Mouse (Mus musculus): ENCODE measurements around the gene Cldn13. TPM values are rescaled to one million over a fixed set of nuclear protein-coding genes. Genes with fewer than 3 reads are reported as not detected.

The Cldn13 gene
- polyA plus RNA-seq, 1 experiment from 2014 or later, result 2.8 TPM

DNA sequence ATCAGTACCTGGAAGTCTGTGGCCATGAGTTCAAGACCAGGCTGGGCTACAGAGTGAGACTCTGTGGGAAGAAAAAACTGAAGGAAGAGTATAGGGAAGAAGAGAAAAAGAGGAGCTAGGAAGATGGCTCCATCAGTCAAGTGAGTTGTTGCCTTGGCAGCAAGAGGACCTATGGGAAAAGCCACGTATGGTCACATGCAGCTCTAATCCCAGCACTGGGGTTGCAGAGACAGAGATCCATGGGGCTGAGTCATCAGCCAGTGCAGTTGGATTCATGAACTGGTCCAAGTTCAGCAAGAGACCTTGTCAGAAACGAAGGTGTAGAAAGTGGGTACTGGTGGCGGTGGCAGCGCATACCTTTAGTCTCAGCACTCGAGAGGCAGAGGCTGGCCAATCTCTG lies 40.1 kb downstream of the Cldn13 start:
- Histone ChIP-seq H3K36me3 (ENCODE audit: control insufficient read depth, insufficient read depth, low read length) (no peaks in the 10 kb centered on the region), H3K9ac (ENCODE audit: low read length) (no peak overlapping the region), H3K4me1 (ENCODE audit: control insufficient read depth, insufficient read depth, low read length) (no peaks in the 10 kb centered on the region), H3K4me2 (ENCODE audit: low read depth, severe bottlenecking) (no peak overlapping the region), H3K27ac (replicated peaks; ENCODE audit: low read depth, low read length) (no peak overlapping the region), H3K4me3 (ENCODE audit: low read depth, low read length) (no peak overlapping the region), H3K27me3 (ENCODE audit: control insufficient read depth, insufficient read depth, low read length) (no peaks in the 10 kb centered on the region), H3K9me3 (ENCODE audit: control insufficient read depth, low read length) (no peaks in the 10 kb centered on the region)
- WGBS, result 92% methylated on average over 5 of the region's 5 CpGs
- DNase-seq (ENCODE audit: low spot score) (no peak), ATAC-seq (ENCODE audit: insufficient number of reproducible peaks, low FRiP score, low TSS enrichment, low read depth) (no peak)

GRCm38 (mm10) chr5:134873956-134874879 lies 41.1 kb downstream of the Cldn13 start:
- DNase-seq (ENCODE audit: low spot score), result no peak
- no peak for ATAC-seq (ENCODE audit: insufficient number of reproducible peaks, low FRiP score, low TSS enrichment, low read depth)
- WGBS, result 78% methylated on average over 21 of the region's 21 CpGs
- Histone ChIP-seq H3K4me1 (ENCODE audit: control insufficient read depth, insufficient read depth, low read length) (no peaks in the 10 kb centered on the region), H3K4me2 (ENCODE audit: low read depth, severe bottlenecking) (no peak overlapping the region), H3K9me3 (ENCODE audit: control insufficient read depth, low read length) (no peaks in the 10 kb centered on the region), H3K4me3 (ENCODE audit: low read depth, low read length) (no peak overlapping the region), H3K36me3 (ENCODE audit: control insufficient read depth, insufficient read depth, low read length) (no peaks in the 10 kb centered on the region), H3K27ac (replicated peaks; ENCODE audit: low read depth, low read length) (no peak overlapping the region), H3K9ac (ENCODE audit: low read length) (no peak overlapping the region), H3K27me3 (ENCODE audit: control insufficient read depth, insufficient read depth, low read length) (no peaks in the 10 kb centered on the region)

- Histone ChIP-seq H3K27ac (replicated peaks; ENCODE audit: low read depth, low read length) (no peak overlapping the region), H3K4me1 (ENCODE audit: control insufficient read depth, insufficient read depth, low read length) (peaks cover 3% of the 10 kb centered on the region; the same call in 1 of the 2 replicates), H3K36me3 (ENCODE audit: control insufficient read depth, insufficient read depth, low read length) (no peaks in the 10 kb centered on the region), H3K27me3 (ENCODE audit: control insufficient read depth, insufficient read depth, low read length) (no peaks in the 10 kb centered on the region), H3K4me3 (ENCODE audit: low read depth, low read length) (no peak overlapping the region), H3K4me2 (ENCODE audit: low read depth, severe bottlenecking) (no peak overlapping the region), H3K9me3 (ENCODE audit: control insufficient read depth, low read length) (no peaks in the 10 kb centered on the region), H3K9ac (ENCODE audit: low read length) (no peak overlapping the region)
- ATAC-seq (ENCODE audit: insufficient number of reproducible peaks, low FRiP score, low TSS enrichment, low read depth) (0 out of 2 replicates have a peak, but pooled peaks have one; percentile 47), DNase-seq (ENCODE audit: low spot score) (no peak)
- WGBS, result 84% methylated on average over 8 of the region's 8 CpGs
Observed at GRCm38 (mm10) chr5:134873034-134873433, 42.3 kb downstream of the Cldn13 start.

DNA sequence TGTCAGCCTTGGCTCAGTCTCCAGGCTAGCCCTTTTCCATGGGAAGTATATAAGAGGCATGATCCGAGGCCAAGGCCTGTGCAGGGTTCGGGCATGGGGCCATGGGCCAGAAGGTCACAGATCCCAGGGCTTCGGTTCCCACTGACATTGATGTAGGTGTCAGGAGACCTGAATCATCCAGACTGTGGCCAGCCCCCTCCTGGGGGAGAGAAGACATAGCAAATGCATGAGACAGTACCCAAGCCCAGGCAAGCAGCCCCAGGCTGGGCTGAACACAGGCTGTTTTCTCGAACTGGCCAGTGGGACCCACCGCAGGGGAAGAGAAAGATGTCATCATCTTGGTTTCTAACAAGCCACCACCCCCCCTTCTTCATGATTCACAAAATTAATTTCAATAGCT lies 42.7 kb downstream of the Cldn13 start:
- 60% methylated on average over 5 of the region's 5 CpGs for WGBS
- Histone ChIP-seq H3K27me3 (ENCODE audit: control insufficient read depth, insufficient read depth, low read length) (no peaks in the 10 kb centered on the region), H3K9ac (ENCODE audit: low read length) (no peak overlapping the region), H3K4me1 (ENCODE audit: control insufficient read depth, insufficient read depth, low read length) (peaks cover 3% of the 10 kb centered on the region; the same call in 1 of the 2 replicates), H3K36me3 (ENCODE audit: control insufficient read depth, insufficient read depth, low read length) (no peaks in the 10 kb centered on the region), H3K4me2 (ENCODE audit: low read depth, severe bottlenecking) (no peak overlapping the region), H3K27ac (replicated peaks; ENCODE audit: low read depth, low read length) (no peak overlapping the region), H3K4me3 (ENCODE audit: low read depth, low read length) (no peak overlapping the region), H3K9me3 (ENCODE audit: control insufficient read depth, low read length) (no peaks in the 10 kb centered on the region)
- DNase-seq (ENCODE audit: low spot score) (no peak), ATAC-seq (ENCODE audit: insufficient number of reproducible peaks, low FRiP score, low TSS enrichment, low read depth) (no peak)

DNA sequence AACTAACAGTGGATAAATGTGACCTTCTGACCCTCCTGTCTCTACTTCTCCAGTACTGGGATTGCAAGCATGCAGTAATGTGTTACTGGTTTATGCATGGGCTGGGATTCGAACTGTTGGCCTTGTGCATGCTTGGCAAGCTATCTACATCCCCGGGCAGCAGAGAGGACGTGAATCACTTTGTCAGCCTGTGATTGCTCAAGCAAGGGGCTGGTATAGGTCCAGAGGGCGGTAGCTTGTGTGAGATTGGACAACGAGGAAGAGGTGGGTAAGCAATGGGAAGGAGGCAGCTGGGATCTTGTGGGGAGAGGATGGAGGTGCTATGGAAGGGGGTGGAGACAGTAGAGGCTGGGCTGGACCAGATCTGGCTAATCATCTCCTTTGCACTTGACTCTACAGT lies 46.8 kb downstream of the Cldn13 start:
- no peak overlapping the region for H3K27ac ChIP-seq (replicated peaks; ENCODE audit: low read depth, low read length)
- no peak for ATAC-seq (ENCODE audit: insufficient number of reproducible peaks, low FRiP score, low TSS enrichment, low read depth)
- no peak overlapping the region for H3K4me3 ChIP-seq (ENCODE audit: low read depth, low read length)
- H3K9me3 ChIP-seq (ENCODE audit: control insufficient read depth, low read length), result no peaks in the 10 kb centered on the region
- WGBS, result 76% methylated on average over 5 of the region's 5 CpGs
- no peaks in the 10 kb centered on the region for H3K27me3 ChIP-seq (ENCODE audit: control insufficient read depth, insufficient read depth, low read length)
- no peak overlapping the region for H3K4me2 ChIP-seq (ENCODE audit: low read depth, severe bottlenecking)
- H3K36me3 ChIP-seq (ENCODE audit: control insufficient read depth, insufficient read depth, low read length), result no peaks in the 10 kb centered on the region
- H3K4me1 ChIP-seq (ENCODE audit: control insufficient read depth, insufficient read depth, low read length), result peaks cover 7% of the 10 kb centered on the region; the same call in 1 of the 2 replicates
- DNase-seq (ENCODE audit: low spot score), result no peak
- no peak overlapping the region for H3K9ac ChIP-seq (ENCODE audit: low read length)

DNA sequence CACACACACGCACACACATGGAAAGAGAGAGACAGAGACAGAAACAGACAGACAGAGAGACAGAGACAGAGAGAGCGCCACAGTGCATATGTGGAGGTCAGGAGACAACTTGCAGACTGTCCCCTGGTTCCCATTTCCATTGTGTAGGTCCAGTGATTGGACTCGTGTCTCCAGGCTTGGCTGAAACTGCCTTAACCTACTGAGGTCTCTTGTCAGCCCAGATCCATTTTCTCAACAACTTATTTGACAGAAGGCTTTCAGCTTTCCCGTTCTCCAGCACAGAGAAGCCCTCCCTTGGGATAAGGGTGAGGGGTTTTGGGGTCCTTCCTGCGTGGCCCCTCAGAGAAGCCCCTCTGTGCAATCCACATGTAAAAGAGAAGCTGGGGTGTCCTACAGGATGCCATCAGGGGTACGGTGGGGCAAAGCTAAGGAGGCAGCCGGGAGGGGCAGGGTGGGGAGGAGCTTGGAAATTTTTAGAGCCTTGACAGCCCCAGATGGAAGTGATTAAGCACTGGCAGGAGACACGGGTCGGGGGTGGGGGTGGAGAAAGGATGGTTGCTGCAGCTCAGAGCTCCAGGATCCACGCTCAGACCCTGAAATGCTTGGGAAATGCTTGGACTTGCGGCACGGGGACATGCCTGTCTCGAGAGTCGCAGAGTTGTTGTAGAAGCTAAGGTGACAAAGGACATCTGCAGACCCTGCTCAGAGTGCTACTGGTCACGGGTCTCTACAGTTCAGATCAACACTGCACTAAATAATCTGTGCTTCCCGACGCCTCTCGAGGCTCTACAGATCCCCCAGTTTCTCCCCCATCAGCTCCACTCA lies 47.8 kb downstream of the Cldn13 start:
- H3K36me3 ChIP-seq (ENCODE audit: control insufficient read depth, insufficient read depth, low read length), result no peaks in the 10 kb centered on the region
- no peaks in the 10 kb centered on the region for H3K9me3 ChIP-seq (ENCODE audit: control insufficient read depth, low read length)
- ATAC-seq (ENCODE audit: insufficient number of reproducible peaks, low FRiP score, low TSS enrichment, low read depth) (0 out of 2 replicates have a peak, but pooled peaks have one; percentile 29), DNase-seq (ENCODE audit: low spot score) (peak; percentile 68)
- peak overlapping the region; percentile 36; the same call in 1 of the 2 replicates for H3K4me2 ChIP-seq (ENCODE audit: low read depth, severe bottlenecking)
- 25% methylated on average over 18 of the region's 18 CpGs for WGBS
- H3K27ac ChIP-seq (replicated peaks; ENCODE audit: low read depth, low read length), result peak overlapping the region; percentile 72
- H3K4me3 ChIP-seq (ENCODE audit: low read depth, low read length), result no peak overlapping the region
- no peaks in the 10 kb centered on the region for H3K27me3 ChIP-seq (ENCODE audit: control insufficient read depth, insufficient read depth, low read length)
- peak overlapping the region; percentile 40; the same call in 1 of the 2 replicates for H3K9ac ChIP-seq (ENCODE audit: low read length)
- peaks cover 7% of the 10 kb centered on the region; the same call in 1 of the 2 replicates for H3K4me1 ChIP-seq (ENCODE audit: control insufficient read depth, insufficient read depth, low read length)

DNA sequence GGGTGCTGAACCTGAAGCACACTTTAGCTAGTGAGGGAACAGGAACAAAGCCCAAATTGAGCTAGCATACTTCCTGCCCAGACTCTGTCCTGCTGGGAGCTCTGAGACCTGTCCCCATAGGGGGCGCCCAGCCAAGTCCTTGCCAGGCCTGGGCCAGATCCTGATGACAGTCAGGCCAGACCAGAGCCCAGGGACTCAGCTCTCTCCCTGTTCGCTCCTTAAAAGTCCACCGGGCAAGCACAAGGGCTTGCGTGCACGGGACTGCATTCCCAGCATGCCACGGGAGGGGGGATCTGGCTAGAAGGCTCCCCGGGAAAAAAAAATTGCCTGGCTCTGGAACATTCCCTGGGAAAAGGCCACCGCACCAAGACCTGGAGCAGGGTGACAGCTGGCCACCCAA lies 50.2 kb downstream of the Cldn13 start:
- no peak for DNase-seq (ENCODE audit: low spot score)
- WGBS, result 55% methylated on average over 8 of the region's 8 CpGs

More for the DNA sequence above, 50.2 kb downstream of the Cldn13 start:
- peaks cover 7% of the 10 kb centered on the region; the same call in 1 of the 2 replicates for H3K4me1 ChIP-seq (ENCODE audit: control insufficient read depth, insufficient read depth, low read length)
- no peaks in the 10 kb centered on the region for H3K27me3 ChIP-seq (ENCODE audit: control insufficient read depth, insufficient read depth, low read length)
- no peak overlapping the region for H3K27ac ChIP-seq (replicated peaks; ENCODE audit: low read depth, low read length)
- H3K4me3 ChIP-seq (ENCODE audit: low read depth, low read length), result no peak overlapping the region
- H3K9ac ChIP-seq (ENCODE audit: low read length), result no peak overlapping the region
- H3K4me2 ChIP-seq (ENCODE audit: low read depth, severe bottlenecking), result no peak overlapping the region
- no peaks in the 10 kb centered on the region for H3K9me3 ChIP-seq (ENCODE audit: control insufficient read depth, low read length)
- ATAC-seq (ENCODE audit: insufficient number of reproducible peaks, low FRiP score, low TSS enrichment, low read depth), result no peak
- no peaks in the 10 kb centered on the region for H3K36me3 ChIP-seq (ENCODE audit: control insufficient read depth, insufficient read depth, low read length)

Data from limb, embryonic 11.5 days (tissue).